ENCODE assay signal across 29 mouse cellular contexts in genomic region chr16:92538356-92538755, GRCm38 (mm10). TPM values are rescaled to one million over a fixed set of nuclear protein-coding genes. Genes with fewer than 3 reads are reported as not detected.
A peak's percentile ranks its signal among the peaks of the same experiment; 100 is the strongest.
DNase-seq lines count a peak whose midpoint lies in the region; ATAC-seq and TF ChIP-seq lines count a peak whose summit lies in the region.
"Had no signal": no experiment of that assay in that cellular context is flagged by ENCODE, and none has a peak within 500 bp of the region (broad histone marks: within the 10 kb centered on the region; RNA-seq: fewer than 3 reads in every experiment).

No protein-coding gene starts in this region.

- H3K36me3 ChIP-seq in kidney, postnatal 0 days (ENCODE audit: insufficient read depth, low read length): no peaks in the 10 kb centered on the region
- no peaks in the 10 kb centered on the region for H3K36me3 ChIP-seq in neural tube, embryonic 11.5 days (ENCODE audit: control insufficient read depth, insufficient read depth, low read length)
- no peaks in the 10 kb centered on the region for H3K36me3 ChIP-seq in neural tube, embryonic 15.5 days
- H3K36me3 ChIP-seq: embryonic facial prominence, embryonic 13.5 days; embryonic facial prominence, embryonic 15.5 days; forebrain, embryonic 10.5 days; forebrain, embryonic 12.5 days; G1E had no signal

- no peak overlapping the region for H3K4me2 ChIP-seq in kidney, postnatal 0 days (ENCODE audit: low read length)
- H3K4me2 ChIP-seq in neural tube, embryonic 11.5 days (ENCODE audit: low read depth): no peak overlapping the region
- no peak overlapping the region for H3K4me2 ChIP-seq in neural tube, embryonic 15.5 days
- H3K4me2 ChIP-seq: embryonic facial prominence, embryonic 13.5 days; embryonic facial prominence, embryonic 15.5 days; forebrain, embryonic 12.5 days had no signal

- peak; percentile 9 for DNase-seq in kidney, postnatal 0 days (ENCODE audit: low spot score)
- DNase-seq in kidney, adult 8-10 months: no peak
- peak; percentile 29 for DNase-seq in lung, postnatal 25 days (ENCODE audit: low spot score)
- no peak for DNase-seq in lung, postnatal 10 days
- DNase-seq in neural tube, embryonic 11.5 days (ENCODE audit: low spot score): peak; percentile 4
- DNase-seq: adrenal gland, adult 2 months; adrenal gland, postnatal 10 days; adrenal gland, postnatal 25 days; B cell, adult 2 months; cerebellum, adult 11 months; cerebellum, adult 18-20 months; cerebellum, adult 8-10 months; cerebellum, adult 9-11 months; cerebellum, postnatal 14 days; cerebellum, postnatal 36 days; embryo, embryonic 11 days had no signal

- 69% methylated on average over 6 of the region's 6 CpGs for WGBS in kidney, postnatal 0 days
- 83% methylated on average over 6 of the region's 6 CpGs for WGBS in neural tube, embryonic 11.5 days
- WGBS in neural tube, embryonic 15.5 days: 75% methylated on average over 6 of the region's 6 CpGs

- no peaks in the 10 kb centered on the region for H3K27me3 ChIP-seq in kidney, postnatal 0 days (ENCODE audit: insufficient read depth, low read length)
- no peaks in the 10 kb centered on the region for H3K27me3 ChIP-seq in neural tube, embryonic 11.5 days (ENCODE audit: control insufficient read depth, insufficient read depth, low read length)
- no peaks in the 10 kb centered on the region for H3K27me3 ChIP-seq in neural tube, embryonic 15.5 days (replicated peaks)
- H3K27me3 ChIP-seq: CH12.LX; embryonic facial prominence, embryonic 13.5 days; embryonic facial prominence, embryonic 15.5 days; forebrain, embryonic 12.5 days; Patski had no signal

- H3K4me3 ChIP-seq in kidney, postnatal 0 days (replicated peaks; ENCODE audit: low read depth, low read length): no peak overlapping the region
- H3K4me3 ChIP-seq in neural tube, embryonic 11.5 days (ENCODE audit: low read depth, low read length): no peak overlapping the region
- no peak overlapping the region for H3K4me3 ChIP-seq in neural tube, embryonic 15.5 days (replicated peaks)
- H3K4me3 ChIP-seq: embryonic facial prominence, embryonic 13.5 days; embryonic facial prominence, embryonic 15.5 days; erythroblast, embryonic 14.5 days; forebrain, embryonic 10.5 days; forebrain, embryonic 12.5 days had no signal

- H3K9me3 ChIP-seq in kidney, postnatal 0 days (replicated peaks; ENCODE audit: low read length): no peaks in the 10 kb centered on the region
- no peaks in the 10 kb centered on the region for H3K9me3 ChIP-seq in neural tube, embryonic 11.5 days (ENCODE audit: control insufficient read depth, low read length)
- no peaks in the 10 kb centered on the region for H3K9me3 ChIP-seq in neural tube, embryonic 15.5 days (replicated peaks)
- H3K9me3 ChIP-seq: embryonic facial prominence, embryonic 13.5 days; embryonic facial prominence, embryonic 15.5 days; forebrain, embryonic 10.5 days; forebrain, embryonic 12.5 days; G1E had no signal

- ATAC-seq in kidney, postnatal 0 days (replicated peaks; ENCODE audit: low FRiP score, low read depth): no peak
- no peak for ATAC-seq in neural tube, embryonic 11.5 days (ENCODE audit: insufficient read depth, low FRiP score, low TSS enrichment)
- ATAC-seq in neural tube, embryonic 15.5 days (ENCODE audit: low FRiP score): no peak
- ATAC-seq: activated CD4-positive, CD25-positive, alpha-beta regulatory T cell, adult 4 months; CD4-positive, CD25-positive, alpha-beta regulatory T cell, adult 4 months; forebrain, embryonic 14.5 days; forebrain, embryonic 16.5 days; Patski had no signal

- no peak for TF ChIP-seq CTCF in kidney, postnatal 0 days (IDR thresholded peaks at IDR 0.05; ENCODE audit: low read depth)

- no peak overlapping the region for H3K9ac ChIP-seq in kidney, postnatal 0 days (ENCODE audit: low read depth, low read length)
- H3K9ac ChIP-seq in neural tube, embryonic 11.5 days (ENCODE audit: low read length): no peak overlapping the region
- H3K9ac ChIP-seq in neural tube, embryonic 15.5 days (replicated peaks): no peak overlapping the region
- H3K9ac ChIP-seq: embryonic facial prominence, embryonic 13.5 days; embryonic facial prominence, embryonic 15.5 days; forebrain, embryonic 12.5 days had no signal

- H3K4me1 ChIP-seq in kidney, postnatal 0 days (replicated peaks; ENCODE audit: insufficient read depth, low read length): no peaks in the 10 kb centered on the region
- no peaks in the 10 kb centered on the region for H3K4me1 ChIP-seq in neural tube, embryonic 11.5 days (ENCODE audit: control insufficient read depth, insufficient read depth, low read length)
- no peaks in the 10 kb centered on the region for H3K4me1 ChIP-seq in neural tube, embryonic 15.5 days
- H3K4me1 ChIP-seq: embryonic facial prominence, embryonic 13.5 days; embryonic facial prominence, embryonic 15.5 days; forebrain, embryonic 12.5 days had no signal

- H3K27ac ChIP-seq in kidney, postnatal 0 days: no peak overlapping the region
- H3K27ac ChIP-seq in neural tube, embryonic 11.5 days (ENCODE audit: low read depth, low read length): no peak overlapping the region
- no peak overlapping the region for H3K27ac ChIP-seq in neural tube, embryonic 15.5 days (replicated peaks)
- H3K27ac ChIP-seq: embryonic facial prominence, embryonic 13.5 days; embryonic facial prominence, embryonic 15.5 days; forebrain, embryonic 10.5 days; forebrain, embryonic 12.5 days had no signal

RNA-seq across cellular contexts. Expression of gene Clic6, which starts 52.8 kb away (rescaled TPM):
- 7.1 and 7.8 TPM in 2 replicates for polyA plus RNA-seq in kidney, postnatal 0 days (2015; fragmentation: Nextera tagmentation; extraction: Ambion mirVana)
- polyA plus RNA-seq in neural tube, embryonic 11.5 days (2014; fragmentation: Nextera tagmentation; extraction: Ambion mirVana): 0.34 and 0.37 TPM in 2 replicates
- polyA plus RNA-seq in neural tube, embryonic 15.5 days (2015; fragmentation: Nextera tagmentation; extraction: Ambion mirVana): 0.50 and 3.5 TPM in 2 replicates
- polyA plus RNA-seq: activated CD4-positive, CD25-positive, alpha-beta regulatory T cell, adult 4 months; CD4-positive, CD25-positive, alpha-beta regulatory T cell, adult 4 months; erythroblast, embryonic 14.5 days had no signal

Comparison
In these comparisons a context has a peak if more than half of its experiments do, and no peak if none do; other contexts are left out.
1. DNase-seq: peak in kidney, postnatal 0 days (single experiment), lung, postnatal 25 days (single experiment) and neural tube, embryonic 11.5 days (single experiment); none in kidney, adult 8-10 months (0 of 2) and lung, postnatal 10 days (single experiment).